Mouse (Mus musculus) bone marrow macrophage, adult 2 months (primary cell): Measurements from ENCODE around the gene Trappc3.

Experiments used
- CTCF ChIP-seq: IDR thresholded peaks from 2 replicates; pipeline ENCODE4 v1.5.1; 2012; ENCODE audit warnings: low read depth, mild to moderate bottlenecking, low read length, moderate library complexity
- POLR2A ChIP-seq: IDR thresholded peaks from 2 replicates; pipeline ENCODE4 v1.6.1; 2012; ENCODE audit warnings: mild to moderate bottlenecking, low read depth, low read length, borderline replicate concordance

DNA sequence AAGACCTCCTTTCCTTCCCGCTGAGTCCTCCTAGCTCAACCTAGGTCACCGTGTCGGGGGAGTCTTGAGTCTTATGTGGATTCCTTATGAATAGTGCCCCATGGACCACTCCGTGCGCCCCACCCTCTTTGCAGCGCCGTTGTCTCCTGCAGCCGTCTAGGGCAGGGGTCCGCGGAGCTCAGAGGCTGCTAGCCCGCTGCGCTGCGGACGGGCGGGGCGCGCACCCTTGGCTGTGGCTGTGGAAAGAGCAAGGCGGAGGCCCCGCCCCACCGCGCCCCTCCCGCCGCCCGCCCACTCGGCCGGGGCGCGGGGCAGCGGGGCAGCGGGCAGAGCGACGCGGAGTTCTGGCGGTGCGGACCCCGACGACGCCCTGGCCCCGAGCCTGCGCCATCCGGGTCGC lies 24.4 kb downstream of the Trappc3 start, which contains the start of gene Col8a2:
- no peak for TF ChIP-seq POLR2A
- TF ChIP-seq CTCF: no peak
